Mouse (Mus musculus) thymus, postnatal 4 days (tissue): ENCODE results near the gene Ptprt.
"Not testable (repeated sequence)": the region's sequence is repeated elsewhere in the genome, so short reads cannot be mapped to it uniquely, and the experiment has no call there.

ENCODE experiments used
- DNase-seq: peaks from one replicate; pipeline ENCODE4 v3.0.0; 2021

Gene Ptprt

GRCm38 (mm10) chr2:161511880-161512570 lies 1148.9 kb downstream of the Ptprt start:
- not testable (repeated sequence) for DNase-seq

- no peak for DNase-seq
These were observed 1149.7 kb downstream of the Ptprt start for GRCm38 (mm10) chr2:161511101-161511759.

GRCm38 (mm10) chr2:161499097-161499899 lies 1161.6 kb downstream of the Ptprt start:
- no peak for DNase-seq

- no peak for DNase-seq
These were observed 1162.4 kb downstream of the Ptprt start for GRCm38 (mm10) chr2:161498449-161499096.

GRCm38 (mm10) chr2:161481741-161482140 lies 1179.2 kb downstream of the Ptprt start:
- DNase-seq, result no peak

GRCm38 (mm10) chr2:161480445-161480844 lies 1180.5 kb downstream of the Ptprt start:
- DNase-seq, result no peak
